Mouse (Mus musculus) G1E (cell line): ENCODE results near the gene Deup1.

Experiments
- CTCF ChIP-seq: IDR thresholded peaks from 2 replicates; pipeline ENCODE4 v1.5.1; 2012; ENCODE audit warnings: low read depth, low read length, inconsistent platforms, mixed read lengths
- GATA1 ChIP-seq: IDR thresholded peaks from 2 replicates; pipeline ENCODE4 v1.6.1; 2012; ENCODE audit warnings: borderline replicate concordance, low read length, inconsistent platforms, mixed read lengths
- GATA2 ChIP-seq: IDR thresholded peaks from 2 replicates; pipeline ENCODE4 v1.6.1; 2012; ENCODE audit warnings: low read depth, low read length, inconsistent platforms, borderline replicate concordance
- POLR2AphosphoS5 ChIP-seq: IDR thresholded peaks from 2 replicates; pipeline ENCODE4 v1.6.1; 2012; ENCODE audit warnings: low read depth, low read length, inconsistent platforms; ENCODE audit not compliant: insufficient replicate concordance

DNA sequence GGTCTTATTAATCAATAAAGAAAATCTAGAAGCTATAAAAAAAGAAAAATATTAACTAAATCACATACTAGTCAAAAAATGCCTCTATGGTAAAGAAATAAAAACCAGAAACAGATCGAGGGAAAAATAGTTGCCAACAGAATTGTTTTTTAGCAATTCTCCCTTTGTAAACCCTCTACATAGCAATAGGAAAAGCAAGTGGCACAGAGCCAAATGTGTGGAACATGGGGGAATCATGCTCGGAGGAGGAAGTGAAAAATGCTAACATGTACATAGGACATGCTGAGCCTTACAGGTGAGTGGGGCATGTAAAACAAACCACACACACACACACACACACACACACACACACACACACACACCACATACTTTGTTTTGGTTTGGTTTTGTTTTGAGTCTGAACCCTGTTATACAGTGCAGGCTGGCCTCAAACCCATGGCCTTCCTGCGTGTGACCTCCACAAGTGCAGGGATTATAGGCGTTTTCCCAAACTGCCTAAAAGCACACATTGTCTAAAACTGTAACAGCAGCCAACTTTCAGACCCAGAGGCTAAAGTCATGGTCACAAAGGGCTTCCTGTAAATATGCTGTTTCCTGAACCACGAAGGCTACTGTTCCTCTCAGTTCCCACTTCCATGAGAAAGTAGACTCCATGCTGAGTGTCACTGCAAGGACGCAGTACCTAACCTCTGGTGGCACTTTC, 27.4 kb downstream of the Deup1 start:
- TF ChIP-seq CTCF (no peak), POLR2AphosphoS5 (no peak), GATA1 (no peak), GATA2 (no peak)
